Mouse (Mus musculus) kidney, postnatal 0 days (tissue): ENCODE measurements around the gene Arhgef28. TPM values are rescaled to one million over a fixed set of nuclear protein-coding genes. Genes with fewer than 3 reads are reported as not detected.

Experiments
- ATAC-seq: fragments of 200-750 bp; cut with Nextera tagmentation; replicated peaks from 2 replicates; pipeline ENCODE4 v1.8.0; 2017; ENCODE audit warnings: low read depth, moderate number of reproducible peaks, moderate TSS enrichment, moderate library complexity; ENCODE audit not compliant: low FRiP score
- DNase-seq: peaks from one replicate; pipeline ENCODE4 v3.0.0-alpha.2; 2016; ENCODE audit warnings: low spot score
- H3K27ac ChIP-seq: fragments of 300-500 bp; sonication (generic); 2 replicates; pipeline ENCODE4 v1.5.1; 2014; ENCODE audit warnings: mild to moderate bottlenecking
- H3K27me3 ChIP-seq: fragments of 300-500 bp; sonication (generic); 2 replicates; pipeline ENCODE4 v1.6.1; 2014; ENCODE audit warnings: low read length, mixed read lengths; ENCODE audit not compliant: insufficient read depth
- H3K36me3 ChIP-seq: fragments of 300-500 bp; sonication (generic); 2 replicates; pipeline ENCODE4 v1.6.1; 2014; ENCODE audit warnings: low read length, mixed read lengths; ENCODE audit not compliant: insufficient read depth
- H3K4me1 ChIP-seq: fragments of 300-500 bp; sonication (generic); replicated peaks from 2 replicates; pipeline ENCODE4 v1.6.1; 2014; ENCODE audit warnings: antibody characterized with exemption, low read length, mixed read lengths; ENCODE audit not compliant: insufficient read depth
- H3K4me2 ChIP-seq: fragments of 300-500 bp; sonication (generic); 2 replicates; pipeline ENCODE4 v1.6.1; 2014; ENCODE audit warnings: mild to moderate bottlenecking, low read length, moderate library complexity, mixed read lengths
- H3K4me3 ChIP-seq: fragments of 300-500 bp; sonication (generic); replicated peaks from 2 replicates; pipeline ENCODE4 v1.5.1; 2014; ENCODE audit warnings: low read depth, low read length
- H3K9ac ChIP-seq: fragments of 300-500 bp; sonication (generic); 2 replicates; pipeline ENCODE4 v1.6.1; 2014; ENCODE audit warnings: low read depth, low read length
- H3K9me3 ChIP-seq: fragments of 300-500 bp; sonication (generic); replicated peaks from 2 replicates; pipeline ENCODE4 v1.6.1; 2016; ENCODE audit warnings: low read length, inconsistent platforms, mixed read lengths
- CTCF ChIP-seq: IDR thresholded peaks from 2 replicates; pipeline ENCODE4 v1.5.1; 2016; ENCODE audit warnings: antibody characterized with exemption, low read depth, mild to moderate bottlenecking, moderate library complexity
- WGBS: fragments of 180-500 bp; shearing (Covaris S2); extraction: QIAGEN DNeasy Blood & Tissue Kit; methylation state at CpG from one replicate; pipeline ENCODE4 v1.1.7; 2014; 5-methylcytosine and 5-hydroxymethylcytosine counted together
- polyA plus RNA-seq: library from polyadenylated mRNA; unstranded; fragments of >200 nt; fragmentation: Nextera tagmentation; extraction: Ambion mirVana; gene quantifications from 2 replicates; pipeline ENCODE4 v1.2.1, GENCODE M21; 2015

The Arhgef28 gene
- polyA plus RNA-seq, 1 experiment from 2014 or later: 58.3 TPM

DNA sequence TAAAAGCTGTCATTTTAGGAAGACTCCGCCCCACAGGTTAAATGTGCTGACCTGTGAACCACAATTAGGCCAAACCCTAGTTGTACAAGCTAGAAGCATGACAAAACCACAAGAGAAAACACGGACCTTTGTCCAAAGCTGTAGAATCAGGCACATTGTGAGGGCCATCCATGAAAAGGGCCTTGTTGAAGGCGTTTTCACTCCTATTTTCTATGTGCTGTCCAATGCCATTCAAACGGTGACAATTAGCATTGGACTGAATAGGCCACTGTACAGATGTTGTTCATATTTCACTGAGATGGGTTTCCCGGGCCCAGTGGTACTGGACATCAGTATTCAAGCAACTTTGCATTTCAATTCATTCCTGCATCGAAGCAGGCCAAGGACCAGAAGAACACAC lies 33.2 kb downstream of the Arhgef28 start:
- H3K9ac ChIP-seq: no peak overlapping the region
- no peaks in the 10 kb centered on the region for H3K36me3 ChIP-seq
- no peak overlapping the region for H3K4me2 ChIP-seq
- no peak for TF ChIP-seq CTCF
- no peak overlapping the region for H3K27ac ChIP-seq
- no peaks in the 10 kb centered on the region for H3K9me3 ChIP-seq
- DNase-seq (no peak), ATAC-seq (no peak)
- no peaks in the 10 kb centered on the region for H3K4me1 ChIP-seq
- no peaks in the 10 kb centered on the region for H3K27me3 ChIP-seq
- H3K4me3 ChIP-seq: no peak overlapping the region
- 91% methylated on average over 6 of the region's 6 CpGs for WGBS

DNA sequence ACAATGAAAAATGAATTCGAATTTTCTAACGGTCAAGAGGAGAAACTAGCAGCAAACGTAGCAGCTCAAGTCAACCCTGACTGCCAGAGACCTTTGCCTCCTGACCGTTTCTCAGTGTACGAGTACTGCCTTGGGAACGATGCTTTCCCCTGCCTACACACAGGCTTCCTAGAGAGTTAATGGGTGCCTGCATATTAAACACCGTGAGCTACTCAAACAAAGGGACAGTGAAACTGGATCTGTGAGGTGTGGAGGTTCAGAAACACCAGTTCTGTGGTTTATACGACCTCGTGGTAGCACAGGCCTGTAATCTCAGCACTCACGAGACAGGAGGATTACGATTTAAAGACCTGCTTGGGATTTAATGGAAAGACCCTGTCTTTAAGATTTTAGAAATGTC lies 33.9 kb downstream of the Arhgef28 start:
- 36% methylated on average over 11 of the region's 11 CpGs for WGBS
- no peaks in the 10 kb centered on the region for H3K4me1 ChIP-seq
- no peaks in the 10 kb centered on the region for H3K27me3 ChIP-seq
- DNase-seq (peak; percentile 32), ATAC-seq (no peak)
- no peak overlapping the region for H3K9ac ChIP-seq
- H3K27ac ChIP-seq: no peak overlapping the region
- no peaks in the 10 kb centered on the region for H3K9me3 ChIP-seq
- H3K4me2 ChIP-seq: no peak overlapping the region
- H3K36me3 ChIP-seq: no peaks in the 10 kb centered on the region
- no peak overlapping the region for H3K4me3 ChIP-seq
- no peak for TF ChIP-seq CTCF

DNA sequence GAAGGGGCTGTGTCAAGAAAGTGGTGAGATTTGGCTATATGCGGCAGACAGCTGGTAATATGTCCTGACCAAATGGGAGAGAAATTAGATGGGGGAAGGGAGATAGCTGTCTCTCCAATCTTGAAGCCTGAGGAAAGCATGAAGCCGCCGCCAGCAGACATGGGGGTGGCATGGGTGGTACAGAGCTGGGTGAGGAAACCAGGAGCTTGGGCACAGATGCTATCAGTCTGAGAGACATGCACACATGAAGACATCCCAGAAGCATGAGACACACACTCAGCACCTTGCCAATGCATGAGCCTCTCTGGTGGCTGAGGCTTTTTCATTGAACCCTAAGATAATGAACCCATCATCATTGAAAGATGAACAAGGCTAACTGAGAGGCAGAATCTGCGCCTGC lies 34.5 kb downstream of the Arhgef28 start:
- 95% methylated on average over 4 of the region's 4 CpGs for WGBS
- Histone ChIP-seq H3K36me3 (no peaks in the 10 kb centered on the region), H3K4me2 (no peak overlapping the region), H3K4me1 (no peaks in the 10 kb centered on the region), H3K9ac (no peak overlapping the region), H3K9me3 (no peaks in the 10 kb centered on the region), H3K4me3 (no peak overlapping the region), H3K27me3 (no peaks in the 10 kb centered on the region), H3K27ac (no peak overlapping the region)
- TF ChIP-seq CTCF: no peak
- no peak for ATAC-seq
- no peak for DNase-seq

DNA sequence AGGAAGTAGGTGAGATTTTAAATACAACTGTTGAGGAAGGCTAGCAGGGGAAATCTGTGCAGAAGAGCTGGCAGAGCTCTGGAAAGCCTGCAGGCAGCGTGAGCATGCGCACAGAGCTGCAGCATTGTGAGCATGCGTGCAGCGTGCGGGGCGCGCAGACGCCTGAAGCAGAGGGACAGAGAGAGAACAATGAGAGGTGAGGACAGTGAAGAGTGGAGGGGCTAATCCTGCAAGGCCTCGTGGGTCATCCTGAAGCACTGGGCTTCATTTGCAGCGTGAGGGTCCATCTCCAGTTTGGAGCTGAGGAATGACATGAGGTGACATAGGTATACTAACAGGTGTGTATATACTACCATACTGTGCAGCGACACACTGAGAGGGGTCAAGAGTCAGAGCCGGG lies 35.0 kb downstream of the Arhgef28 start:
- ATAC-seq: no peak
- WGBS: 93% methylated on average over 12 of the region's 12 CpGs
- Histone ChIP-seq H3K9ac (no peak overlapping the region), H3K27ac (no peak overlapping the region), H3K4me1 (no peaks in the 10 kb centered on the region), H3K36me3 (no peaks in the 10 kb centered on the region), H3K27me3 (no peaks in the 10 kb centered on the region), H3K9me3 (no peaks in the 10 kb centered on the region), H3K4me3 (no peak overlapping the region), H3K4me2 (no peak overlapping the region)
- TF ChIP-seq CTCF: no peak
- DNase-seq: no peak

DNA sequence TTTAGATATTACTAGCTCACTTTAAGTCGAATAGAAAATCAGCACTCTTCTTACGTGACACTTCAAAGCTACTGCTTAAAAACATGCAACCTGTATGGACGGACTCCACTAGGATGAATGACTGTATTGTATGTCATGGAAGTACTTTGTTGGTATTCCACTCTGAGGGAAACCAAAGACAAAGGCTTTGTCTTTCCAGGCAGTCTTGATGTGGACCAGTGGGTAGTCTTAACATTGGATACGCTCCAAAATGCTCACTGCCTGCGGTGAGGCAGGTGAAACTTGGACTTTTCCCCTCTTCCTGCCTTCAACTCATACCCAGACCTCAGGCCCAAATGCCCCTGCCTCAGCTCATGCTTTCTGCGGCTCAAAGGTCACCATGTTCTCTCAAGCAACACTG lies 41.4 kb downstream of the Arhgef28 start:
- H3K9ac ChIP-seq: no peak overlapping the region
- no peak overlapping the region for H3K4me2 ChIP-seq
- WGBS: 72% methylated on average over 6 of the region's 6 CpGs

DNA sequence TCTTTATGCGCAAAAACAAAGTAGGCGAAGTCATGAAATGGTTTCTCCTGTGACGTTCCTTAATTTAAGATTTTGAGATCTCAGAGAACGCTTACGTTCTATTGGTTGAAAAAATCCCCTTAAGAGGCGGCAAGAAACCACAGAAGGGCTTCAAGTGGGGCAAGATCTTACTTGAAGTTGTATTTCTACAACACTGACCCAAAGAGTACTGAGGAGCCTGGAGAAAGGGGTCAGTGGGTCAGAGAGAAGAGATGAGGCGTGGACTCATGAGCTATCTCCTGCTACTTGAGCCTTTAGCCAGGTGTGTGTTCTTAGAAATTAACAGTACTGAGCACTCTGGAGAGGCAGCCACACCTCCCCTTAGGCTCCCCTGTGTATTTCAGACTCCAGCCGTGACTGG lies 44.7 kb downstream of the Arhgef28 start:
- no peak overlapping the region for H3K4me3 ChIP-seq

More for the DNA sequence above, 41.4 kb downstream of the Arhgef28 start:
- Histone ChIP-seq H3K9me3 (no peaks in the 10 kb centered on the region), H3K36me3 (no peaks in the 10 kb centered on the region), H3K4me1 (no peaks in the 10 kb centered on the region), H3K27me3 (no peaks in the 10 kb centered on the region), H3K27ac (no peak overlapping the region), H3K4me3 (no peak overlapping the region)
- no peak for TF ChIP-seq CTCF
- no peak for ATAC-seq
- DNase-seq: no peak

DNA sequence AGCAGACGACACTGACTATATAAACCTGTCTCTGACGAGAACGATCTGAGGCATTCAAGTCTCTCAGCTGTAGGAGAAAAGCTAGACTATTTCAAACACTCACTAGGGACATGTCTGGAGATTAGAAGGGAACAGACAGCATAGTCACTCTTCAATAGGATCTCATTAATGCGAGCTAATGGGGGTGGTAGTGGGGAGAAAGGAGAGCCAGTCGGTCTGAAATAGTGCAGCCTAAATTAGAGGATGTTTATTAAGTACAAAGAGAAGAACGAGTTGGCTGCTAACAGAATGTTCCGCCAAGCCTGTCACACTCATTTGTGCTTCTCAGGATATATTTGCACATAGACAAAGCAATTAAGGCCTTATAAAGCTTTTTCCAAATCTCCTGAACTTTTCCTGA lies 49.6 kb downstream of the Arhgef28 start:
- TF ChIP-seq CTCF: no peak
- Histone ChIP-seq H3K4me1 (no peaks in the 10 kb centered on the region), H3K36me3 (no peaks in the 10 kb centered on the region), H3K9ac (no peak overlapping the region), H3K4me3 (no peak overlapping the region), H3K27me3 (no peaks in the 10 kb centered on the region), H3K9me3 (no peaks in the 10 kb centered on the region), H3K4me2 (no peak overlapping the region), H3K27ac (no peak overlapping the region)
- ATAC-seq: no peak
- 58% methylated on average over 7 of the region's 7 CpGs for WGBS
- no peak for DNase-seq

More for the DNA sequence above, 44.7 kb downstream of the Arhgef28 start:
- Histone ChIP-seq H3K27ac (no peak overlapping the region), H3K36me3 (no peaks in the 10 kb centered on the region), H3K4me1 (no peaks in the 10 kb centered on the region), H3K27me3 (no peaks in the 10 kb centered on the region), H3K9ac (no peak overlapping the region), H3K4me2 (no peak overlapping the region), H3K9me3 (no peaks in the 10 kb centered on the region)
- DNase-seq: no peak
- 93% methylated on average over 8 of the region's 8 CpGs for WGBS
- TF ChIP-seq CTCF: no peak
- no peak for ATAC-seq
